Mouse (Mus musculus) liver (tissue): ENCODE measurements around the gene Zbtb20.

Experiments
- DNase-seq: peaks from one replicate; pipeline ENCODE4 v3.0.0-alpha.2; 2020; ENCODE audit warnings: mixed read lengths

The Zbtb20 gene

GRCm38 (mm10) chr16:43402888-43403287 is 527.2 kb downstream of the Zbtb20 start:
- DNase-seq = no peak

GRCm38 (mm10) chr16:43405089-43405488 is 529.4 kb downstream of the Zbtb20 start:
- no peak for DNase-seq

- peak; percentile 5 for DNase-seq
Observed at GRCm38 (mm10) chr16:43407594-43408142, 532.0 kb downstream of the Zbtb20 start.

GRCm38 (mm10) chr16:43408622-43409021 is 532.9 kb downstream of the Zbtb20 start:
- DNase-seq = no peak

- DNase-seq = no peak
Observed at GRCm38 (mm10) chr16:43409108-43409909, 533.6 kb downstream of the Zbtb20 start.

- no peak for DNase-seq
Observed at GRCm38 (mm10) chr16:43409910-43410612, 534.4 kb downstream of the Zbtb20 start.

GRCm38 (mm10) chr16:43410613-43410974 is 534.9 kb downstream of the Zbtb20 start:
- DNase-seq = no peak

GRCm38 (mm10) chr16:43415864-43416263 is 540.2 kb downstream of the Zbtb20 start:
- no peak for DNase-seq

GRCm38 (mm10) chr16:43419923-43420322 is 544.2 kb downstream of the Zbtb20 start:
- DNase-seq = no peak

- no peak for DNase-seq
Observed at GRCm38 (mm10) chr16:43428955-43429354, 553.3 kb downstream of the Zbtb20 start.

- DNase-seq = no peak
Observed at GRCm38 (mm10) chr16:43430030-43430429, 554.3 kb downstream of the Zbtb20 start.

GRCm38 (mm10) chr16:43431514-43432371 is 556.1 kb downstream of the Zbtb20 start:
- DNase-seq = no peak

GRCm38 (mm10) chr16:43434941-43435340 is 559.3 kb downstream of the Zbtb20 start:
- DNase-seq = no peak

- DNase-seq = no peak
Observed at GRCm38 (mm10) chr16:43438878-43439371, 563.2 kb downstream of the Zbtb20 start.

GRCm38 (mm10) chr16:43441392-43441791 is 565.7 kb downstream of the Zbtb20 start:
- DNase-seq = no peak

- no peak for DNase-seq
Observed at GRCm38 (mm10) chr16:43443034-43443433, 567.4 kb downstream of the Zbtb20 start.

- no peak for DNase-seq
Observed at GRCm38 (mm10) chr16:43448141-43448981, 572.7 kb downstream of the Zbtb20 start.

GRCm38 (mm10) chr16:43454370-43454934 is 578.8 kb downstream of the Zbtb20 start:
- DNase-seq = no peak

- DNase-seq = no peak
Observed at GRCm38 (mm10) chr16:43456446-43457172, 580.9 kb downstream of the Zbtb20 start.

- no peak for DNase-seq
Observed at GRCm38 (mm10) chr16:43457814-43458213, 582.1 kb downstream of the Zbtb20 start.
